Mouse (Mus musculus): ENCODE measurements around the gene Nt5dc3.

- TF ChIP-seq POLR2A (IDR thresholded peaks at IDR 0.05; ENCODE audit: low read depth, low read length) (no peak), CTCF (conservative IDR thresholded peaks at IDR 0.05; ENCODE audit: insufficient read depth, insufficient read length, low read depth, low read length) (no peak)
Observed at GRCm38 (mm10) chr10:86782656-86783055, 3.9 kb downstream of the Nt5dc3 start.
